Mouse (Mus musculus) cerebellum, adult (tissue): Measurements from ENCODE around the gene Sycp2.
"Not testable (repeated sequence)": the region's sequence is repeated elsewhere in the genome, so short reads cannot be mapped to it uniquely, and the experiment has no call there.

Source experiments
- ATAC-seq: cut with Nextera tagmentation; 2 replicates; pipeline ENCODE4 v1.9.2; 2017; ENCODE audit warnings: mild to moderate bottlenecking, moderate library complexity, mixed read lengths; ENCODE audit not compliant: insufficient number of reproducible peaks, low FRiP score, low TSS enrichment

Gene Sycp2

GRCm38 (mm10) chr2:178414261-178415149 lies 7.0 kb upstream of the Sycp2 start, which contains the start of the genes Ppp1r3d and Fam217b:
Ppp1r3d (minus strand) TSS chr2:178414472.
Fam217b (plus strand) TSS chr2:178414524.
- ATAC-seq, result peak; percentile 50

GRCm38 (mm10) chr2:178413481-178414260 lies 6.2 kb upstream of the Sycp2 start:
- 0 out of 2 replicates have a peak, but pooled peaks have one; percentile 8 for ATAC-seq

GRCm38 (mm10) chr2:178413081-178413480 lies 5.6 kb upstream of the Sycp2 start:
- no peak for ATAC-seq

- no peak for ATAC-seq
Measured at GRCm38 (mm10) chr2:178412598-178412997, 5.1 kb upstream of the Sycp2 start.

- ATAC-seq, result no peak
Measured at GRCm38 (mm10) chr2:178410286-178410685, 2.8 kb upstream of the Sycp2 start.

- ATAC-seq, result no peak
Measured at GRCm38 (mm10) chr2:178409024-178409423, 1.5 kb upstream of the Sycp2 start.

GRCm38 (mm10) chr2:178342597-178342996 lies 64.9 kb downstream of the Sycp2 start:
- ATAC-seq, result no peak

GRCm38 (mm10) chr2:178342105-178342504 lies 65.4 kb downstream of the Sycp2 start:
- not testable (repeated sequence) for ATAC-seq

GRCm38 (mm10) chr2:178339044-178339443 lies 68.4 kb downstream of the Sycp2 start:
- ATAC-seq, result no peak

- no peak for ATAC-seq
Measured at GRCm38 (mm10) chr2:178337878-178338277, 69.6 kb downstream of the Sycp2 start.

GRCm38 (mm10) chr2:178329986-178330385 lies 77.5 kb downstream of the Sycp2 start:
- ATAC-seq, result no peak

- no peak for ATAC-seq
Measured at GRCm38 (mm10) chr2:178329551-178329950, 77.9 kb downstream of the Sycp2 start.

- ATAC-seq, result peak; percentile 89
Measured at GRCm38 (mm10) chr2:178327466-178328040, 79.9 kb downstream of the Sycp2 start.

- ATAC-seq, result no peak
Measured at GRCm38 (mm10) chr2:178326750-178327465, 80.6 kb downstream of the Sycp2 start.

GRCm38 (mm10) chr2:178326067-178326466 lies 81.4 kb downstream of the Sycp2 start:
- ATAC-seq, result no peak

- no peak for ATAC-seq
Measured at GRCm38 (mm10) chr2:178324818-178325217, 82.7 kb downstream of the Sycp2 start.

GRCm38 (mm10) chr2:178324410-178324809 lies 83.1 kb downstream of the Sycp2 start:
- no peak for ATAC-seq

- no peak for ATAC-seq
Measured at GRCm38 (mm10) chr2:178321271-178321670, 86.2 kb downstream of the Sycp2 start.

- ATAC-seq, result no peak
Measured at GRCm38 (mm10) chr2:178319766-178320165, 87.7 kb downstream of the Sycp2 start.

- ATAC-seq, result no peak
Measured at GRCm38 (mm10) chr2:178316281-178316680, 91.2 kb downstream of the Sycp2 start.
